Mouse (Mus musculus): Measurements from ENCODE around the gene Bcam.

DNA sequence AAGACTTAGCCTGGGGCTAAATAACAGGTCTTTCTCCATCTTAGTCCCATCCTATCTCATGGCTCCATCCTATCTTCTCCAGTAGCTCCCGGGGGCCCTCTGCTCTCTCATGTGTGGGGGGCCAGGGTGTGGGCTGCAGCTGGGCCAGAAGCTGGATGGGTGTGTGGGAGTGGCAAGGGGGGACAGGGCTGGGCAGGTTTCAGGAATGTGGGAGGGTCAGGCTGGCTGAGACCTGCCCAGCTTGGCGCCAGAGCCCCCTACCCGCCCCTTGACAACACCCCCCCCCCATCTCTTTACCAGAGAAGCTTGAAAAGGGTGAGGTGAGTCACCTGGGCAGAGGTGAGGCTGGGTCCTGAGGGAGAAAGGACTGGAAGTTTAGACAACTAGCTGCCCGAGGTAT is 1.8 kb downstream of the Bcam start:
- no peak for TF ChIP-seq CTCF (IDR thresholded peaks at IDR 0.05)
- TF ChIP-seq POLR2A (IDR thresholded peaks at IDR 0.05; ENCODE audit: insufficient read depth, low read depth, low read length): no peak
- TF ChIP-seq EP300 (IDR thresholded peaks at IDR 0.05; ENCODE audit: insufficient read depth, low read depth, low read length): no peak

Data from heart, adult 2 months (tissue).